Mouse (Mus musculus) erythroblast, adult 5-6 weeks (primary cell): ENCODE measurements around the gene Rac2. TPM values are rescaled to one million over a fixed set of nuclear protein-coding genes. Genes with fewer than 3 reads are reported as not detected.
A peak's percentile ranks its signal among the peaks of the same experiment; 100 is the strongest.

Source experiments
- ATAC-seq: replicated peaks from 2 replicates; pipeline ENCODE4 v1.8.0; 2016; ENCODE audit warnings: moderate number of reproducible peaks, mild to moderate bottlenecking, moderate TSS enrichment, inconsistent platforms; ENCODE audit not compliant: poor library complexity, low FRiP score, severe bottlenecking
- total RNA-seq, 2 experiments: library from RNA; stranded (forward) in 1 of 2; stranded (reverse) in 1 of 2; fragments of 150-400 nt in 1 of 2; fragments of 200-764, 138-1000 nt in 1 of 2; gene quantifications; 2 replicates each; pipeline versions ENCODE4 v1.2.3 to v1.2.4; 2015 to 2017; ENCODE audit warnings: low replicate concordance in 2 of 2

Rac2 gene
- total RNA-seq (2015; ENCODE audit: low replicate concordance) (142 and 153 TPM in 2 replicates), total RNA-seq (2017; ENCODE audit: low replicate concordance) (34.3 and 78.9 TPM in 2 replicates)

GRCm38 (mm10) chr15:78572658-78573397, at the start of gene Rac2:
Gene Rac2 (minus strand): TSS chr15:78572783.
- peak; percentile 58 for ATAC-seq

GRCm38 (mm10) chr15:78616973-78617372, 44.4 kb upstream of the Rac2 start:
- no peak for ATAC-seq

- ATAC-seq = no peak
Observed at GRCm38 (mm10) chr15:78614536-78614935, 42.0 kb upstream of the Rac2 start.

GRCm38 (mm10) chr15:78610705-78611462, 38.3 kb upstream of the Rac2 start:
- ATAC-seq = no peak

GRCm38 (mm10) chr15:78607463-78607862, 34.9 kb upstream of the Rac2 start:
- no peak for ATAC-seq

- no peak for ATAC-seq
Observed at GRCm38 (mm10) chr15:78606059-78606458, 33.5 kb upstream of the Rac2 start.

GRCm38 (mm10) chr15:78605371-78605791, 32.8 kb upstream of the Rac2 start:
- no peak for ATAC-seq

- ATAC-seq = no peak
Observed at GRCm38 (mm10) chr15:78604255-78604654, 31.7 kb upstream of the Rac2 start.

GRCm38 (mm10) chr15:78601180-78601579, 28.6 kb upstream of the Rac2 start:
- ATAC-seq = no peak

GRCm38 (mm10) chr15:78599529-78600193, 27.1 kb upstream of the Rac2 start:
- no peak for ATAC-seq

- ATAC-seq = no peak
Observed at GRCm38 (mm10) chr15:78599124-78599523, 26.5 kb upstream of the Rac2 start.

GRCm38 (mm10) chr15:78597729-78598128, 25.1 kb upstream of the Rac2 start:
- ATAC-seq = peak; percentile 37; the same call in 1 of the 2 replicates

- ATAC-seq = no peak
Observed at GRCm38 (mm10) chr15:78596914-78597313, 24.3 kb upstream of the Rac2 start, which contains the start of gene Cyth4. Gene Cyth4 (plus strand): TSS chr15:78597047.

GRCm38 (mm10) chr15:78596504-78596903, 23.9 kb upstream of the Rac2 start:
- ATAC-seq = no peak

- no peak for ATAC-seq
Observed at GRCm38 (mm10) chr15:78595468-78595867, 22.9 kb upstream of the Rac2 start.

- ATAC-seq = no peak
Observed at GRCm38 (mm10) chr15:78594831-78595230, 22.2 kb upstream of the Rac2 start.

GRCm38 (mm10) chr15:78593896-78594425, 21.4 kb upstream of the Rac2 start:
- no peak for ATAC-seq

- no peak for ATAC-seq
Observed at GRCm38 (mm10) chr15:78592452-78592968, 19.9 kb upstream of the Rac2 start.

- no peak for ATAC-seq
Observed at GRCm38 (mm10) chr15:78591680-78592451, 19.3 kb upstream of the Rac2 start.
